Mouse (Mus musculus) limb, embryonic 12.5 days (tissue): ENCODE data around the gene Mprip. TPM values are rescaled to one million over a fixed set of nuclear protein-coding genes. Genes with fewer than 3 reads are reported as not detected.

Experiments
- ATAC-seq: fragments of 200-750 bp; cut with Nextera tagmentation; 2 replicates; pipeline ENCODE4 v1.8.0; 2017; ENCODE audit warnings: low read depth, moderate TSS enrichment; ENCODE audit not compliant: insufficient number of reproducible peaks, insufficient read depth, low FRiP score, low TSS enrichment
- H3K27ac ChIP-seq: fragments of 300-500 bp; sonication (generic); 2 replicates; pipeline ENCODE4 v1.5.1; 2016; ENCODE audit warnings: mild to moderate bottlenecking, moderate library complexity
- H3K27me3 ChIP-seq: fragments of 300-500 bp; sonication (generic); 2 replicates; pipeline ENCODE4 v1.6.1; 2016; ENCODE audit warnings: mild to moderate bottlenecking, moderate library complexity
- H3K36me3 ChIP-seq: fragments of 300-500 bp; sonication (generic); 2 replicates; pipeline ENCODE4 v1.6.1; 2016; ENCODE audit warnings: mild to moderate bottlenecking, moderate library complexity
- H3K4me1 ChIP-seq: fragments of 300-500 bp; sonication (generic); replicated peaks from 2 replicates; pipeline ENCODE4 v1.6.1; 2016
- H3K4me2 ChIP-seq: fragments of 300-500 bp; sonication (generic); 2 replicates; pipeline ENCODE4 v1.6.1; 2016; ENCODE audit warnings: mild to moderate bottlenecking, moderate library complexity
- H3K4me3 ChIP-seq: fragments of 300-500 bp; sonication (generic); replicated peaks from 2 replicates; pipeline ENCODE4 v1.5.1; 2016; ENCODE audit warnings: mild to moderate bottlenecking
- H3K9ac ChIP-seq: fragments of 300-500 bp; sonication (generic); replicated peaks from 2 replicates; pipeline ENCODE4 v1.6.1; 2016; ENCODE audit warnings: mild to moderate bottlenecking, moderate library complexity
- H3K9me3 ChIP-seq: fragments of 300-500 bp; sonication (generic); 2 replicates; pipeline ENCODE4 v1.6.1; 2016; ENCODE audit warnings: mild to moderate bottlenecking, moderate library complexity
- whole genome bisulfite sequencing: fragments of 180-500 bp; shearing (Covaris S2); methylation state at CpG from one replicate; pipeline ENCODE4 v1.1.7; 2016; 5-methylcytosine and 5-hydroxymethylcytosine counted together
- polyA plus RNA-seq: library from polyadenylated mRNA; unstranded; fragments of >200 nt; fragmentation: Nextera tagmentation; extraction: Ambion mirVana; gene quantifications from 2 replicates; pipeline ENCODE4 v1.2.1, GENCODE M21; 2016

The Mprip gene
- polyA plus RNA-seq, 1 experiment from 2014 or later = 97.2 TPM

- no peaks in the 10 kb centered on the region for H3K36me3 ChIP-seq
- no peak overlapping the region for H3K9ac ChIP-seq
- H3K4me3 ChIP-seq = no peak overlapping the region
- no peaks in the 10 kb centered on the region for H3K9me3 ChIP-seq
- ATAC-seq = no peak
- no peaks in the 10 kb centered on the region for H3K27me3 ChIP-seq
- H3K4me1 ChIP-seq = no peaks in the 10 kb centered on the region
- WGBS = 65% methylated on average over 9 of the region's 9 CpGs
- no peak overlapping the region for H3K4me2 ChIP-seq
- no peak overlapping the region for H3K27ac ChIP-seq
Observed at GRCm38 (mm10) chr11:59635251-59635795, 25.8 kb upstream of the Mprip start.

GRCm38 (mm10) chr11:59635821-59636694, 25.0 kb upstream of the Mprip start:
- Histone ChIP-seq H3K4me2 (no peak overlapping the region), H3K4me1 (no peaks in the 10 kb centered on the region), H3K36me3 (no peaks in the 10 kb centered on the region), H3K9ac (no peak overlapping the region), H3K4me3 (no peak overlapping the region), H3K27me3 (no peaks in the 10 kb centered on the region), H3K9me3 (no peaks in the 10 kb centered on the region), H3K27ac (no peak overlapping the region)
- WGBS = 78% methylated on average over 12 of the region's 12 CpGs
- ATAC-seq = no peak

- no peak overlapping the region for H3K9ac ChIP-seq
- H3K9me3 ChIP-seq = no peaks in the 10 kb centered on the region
- no peaks in the 10 kb centered on the region for H3K27me3 ChIP-seq
- H3K27ac ChIP-seq = no peak overlapping the region
- no peaks in the 10 kb centered on the region for H3K4me1 ChIP-seq
- no peak for ATAC-seq
- H3K4me3 ChIP-seq = no peak overlapping the region
- H3K4me2 ChIP-seq = no peak overlapping the region
- no peaks in the 10 kb centered on the region for H3K36me3 ChIP-seq
- WGBS = 78% methylated on average over 7 of the region's 7 CpGs
Observed at GRCm38 (mm10) chr11:59636695-59637414, 24.2 kb upstream of the Mprip start.

GRCm38 (mm10) chr11:59639957-59640643, 21.0 kb upstream of the Mprip start:
- 71% methylated on average over 4 of the region's 4 CpGs for WGBS
- no peaks in the 10 kb centered on the region for H3K4me1 ChIP-seq
- no peaks in the 10 kb centered on the region for H3K36me3 ChIP-seq
- ATAC-seq = no peak
- no peaks in the 10 kb centered on the region for H3K9me3 ChIP-seq
- H3K4me2 ChIP-seq = no peak overlapping the region
- no peak overlapping the region for H3K9ac ChIP-seq
- H3K27ac ChIP-seq = no peak overlapping the region
- H3K4me3 ChIP-seq = no peak overlapping the region
- H3K27me3 ChIP-seq = no peaks in the 10 kb centered on the region

- Histone ChIP-seq H3K27me3 (no peaks in the 10 kb centered on the region), H3K9ac (no peak overlapping the region), H3K27ac (no peak overlapping the region), H3K4me2 (no peak overlapping the region), H3K4me1 (no peaks in the 10 kb centered on the region), H3K4me3 (no peak overlapping the region), H3K36me3 (no peaks in the 10 kb centered on the region), H3K9me3 (no peaks in the 10 kb centered on the region)
- ATAC-seq = no peak
- 73% methylated on average over 5 of the region's 5 CpGs for WGBS
Observed at GRCm38 (mm10) chr11:59641227-59641626, 19.9 kb upstream of the Mprip start.

GRCm38 (mm10) chr11:59642420-59642819, 18.7 kb upstream of the Mprip start:
- 86% methylated on average over 8 of the region's 8 CpGs for WGBS
- Histone ChIP-seq H3K27ac (no peak overlapping the region), H3K4me2 (no peak overlapping the region), H3K4me3 (no peak overlapping the region), H3K9me3 (no peaks in the 10 kb centered on the region), H3K36me3 (no peaks in the 10 kb centered on the region), H3K4me1 (no peaks in the 10 kb centered on the region), H3K27me3 (no peaks in the 10 kb centered on the region), H3K9ac (no peak overlapping the region)
- ATAC-seq = no peak

GRCm38 (mm10) chr11:59645036-59645435, 16.1 kb upstream of the Mprip start:
- H3K4me3 ChIP-seq = no peak overlapping the region
- no peak overlapping the region for H3K9ac ChIP-seq
- H3K27ac ChIP-seq = no peak overlapping the region
- no peaks in the 10 kb centered on the region for H3K36me3 ChIP-seq
- no peak for ATAC-seq
- no peak overlapping the region for H3K4me2 ChIP-seq
- no peaks in the 10 kb centered on the region for H3K9me3 ChIP-seq
- no peaks in the 10 kb centered on the region for H3K27me3 ChIP-seq
- H3K4me1 ChIP-seq = no peaks in the 10 kb centered on the region
- 57% methylated on average over 7 of the region's 7 CpGs for WGBS

- no peak overlapping the region for H3K9ac ChIP-seq
- WGBS = 82% methylated on average over 4 of the region's 4 CpGs
- no peak overlapping the region for H3K27ac ChIP-seq
- no peaks in the 10 kb centered on the region for H3K36me3 ChIP-seq
- no peak for ATAC-seq
- no peaks in the 10 kb centered on the region for H3K27me3 ChIP-seq
- no peak overlapping the region for H3K4me3 ChIP-seq
- no peaks in the 10 kb centered on the region for H3K9me3 ChIP-seq
- H3K4me1 ChIP-seq = no peaks in the 10 kb centered on the region
- H3K4me2 ChIP-seq = no peak overlapping the region
Observed at GRCm38 (mm10) chr11:59649058-59649457, 12.0 kb upstream of the Mprip start.

- ATAC-seq = no peak
- 80% methylated on average over 2 of the region's 2 CpGs for WGBS
- no peaks in the 10 kb centered on the region for H3K36me3 ChIP-seq
- no peak overlapping the region for H3K4me2 ChIP-seq
- no peak overlapping the region for H3K9ac ChIP-seq
- H3K27me3 ChIP-seq = no peaks in the 10 kb centered on the region
- H3K27ac ChIP-seq = no peak overlapping the region
- H3K4me3 ChIP-seq = no peak overlapping the region
- no peaks in the 10 kb centered on the region for H3K9me3 ChIP-seq
- H3K4me1 ChIP-seq = peaks cover 4% of the 10 kb centered on the region; the same call in 1 of the 2 replicates
Observed at GRCm38 (mm10) chr11:59653003-59653402, 8.1 kb upstream of the Mprip start.

- Histone ChIP-seq H3K9ac (no peak overlapping the region), H3K4me2 (no peak overlapping the region), H3K27me3 (no peaks in the 10 kb centered on the region), H3K36me3 (no peaks in the 10 kb centered on the region), H3K4me3 (no peak overlapping the region), H3K4me1 (peaks cover 4% of the 10 kb centered on the region; the same call in 1 of the 2 replicates), H3K9me3 (no peaks in the 10 kb centered on the region), H3K27ac (no peak overlapping the region)
- ATAC-seq = no peak
- 96% methylated on average over 2 of the region's 2 CpGs for WGBS
Observed at GRCm38 (mm10) chr11:59653547-59653946, 7.6 kb upstream of the Mprip start.

- no peak for ATAC-seq
- no peak overlapping the region for H3K27ac ChIP-seq
- H3K36me3 ChIP-seq = no peaks in the 10 kb centered on the region
- WGBS = 68% methylated on average over 5 of the region's 5 CpGs
- no peak overlapping the region for H3K4me2 ChIP-seq
- H3K27me3 ChIP-seq = no peaks in the 10 kb centered on the region
- no peaks in the 10 kb centered on the region for H3K9me3 ChIP-seq
- peaks cover 4% of the 10 kb centered on the region; the same call in 1 of the 2 replicates for H3K4me1 ChIP-seq
- no peak overlapping the region for H3K9ac ChIP-seq
- H3K4me3 ChIP-seq = no peak overlapping the region
Observed at GRCm38 (mm10) chr11:59655337-59655736, 5.8 kb upstream of the Mprip start.
